Mouse (Mus musculus): ENCODE data around the gene Csde1.

Gene Csde1

GRCm38 (mm10) chr3:103066927-103067326 is 46.7 kb downstream of the Csde1 start:
- no peak for DNase-seq

- peak; percentile 44 to 67 for DNase-seq
Observed at GRCm38 (mm10) chr3:103068971-103069370, 48.7 kb downstream of the Csde1 start.

- no peak for DNase-seq
Observed at GRCm38 (mm10) chr3:103073771-103074170, 53.5 kb downstream of the Csde1 start, which contains the start of gene Ampd1. Ampd1 (plus strand) TSS chr3:103074014.

- DNase-seq = no peak
Observed at GRCm38 (mm10) chr3:103075871-103076270, 55.6 kb downstream of the Csde1 start.

GRCm38 (mm10) chr3:103076476-103076875 is 56.2 kb downstream of the Csde1 start:
- DNase-seq = no peak

- DNase-seq = no peak
Observed at GRCm38 (mm10) chr3:103079301-103079700, 59.1 kb downstream of the Csde1 start.

GRCm38 (mm10) chr3:103081051-103081450 is 60.8 kb downstream of the Csde1 start:
- no peak for DNase-seq

- DNase-seq = no peak
Observed at GRCm38 (mm10) chr3:103081861-103082453, 61.7 kb downstream of the Csde1 start.

- DNase-seq = no peak
Observed at GRCm38 (mm10) chr3:103082761-103083160, 62.5 kb downstream of the Csde1 start.

- no peak for DNase-seq
Observed at GRCm38 (mm10) chr3:103085986-103086385, 65.8 kb downstream of the Csde1 start.

- DNase-seq = no peak
Observed at GRCm38 (mm10) chr3:103091753-103092152, 71.5 kb downstream of the Csde1 start.

GRCm38 (mm10) chr3:103098662-103099061 is 78.4 kb downstream of the Csde1 start:
- DNase-seq = no peak

GRCm38 (mm10) chr3:103099667-103100066 is 79.4 kb downstream of the Csde1 start:
- no peak for DNase-seq

GRCm38 (mm10) chr3:103100735-103101134 is 80.5 kb downstream of the Csde1 start:
- no peak for DNase-seq

GRCm38 (mm10) chr3:103101194-103101593 is 81.0 kb downstream of the Csde1 start:
- DNase-seq = no peak

- peak; percentile 19 to 29 for DNase-seq
Observed at GRCm38 (mm10) chr3:103101909-103102308, 81.7 kb downstream of the Csde1 start.

- DNase-seq = peak; percentile 95
Observed at GRCm38 (mm10) chr3:103102454-103103390, 82.5 kb downstream of the Csde1 start, which contains the start of gene Dennd2c. Dennd2c (plus strand) TSS chr3:103102604.

Measured in lung, adult 18-20 months (tissue).